Mouse (Mus musculus): ENCODE measurements around the gene Rora. TPM values are rescaled to one million over a fixed set of nuclear protein-coding genes. Genes with fewer than 3 reads are reported as not detected.

Gene Rora
- total and polyA plus RNA-seq, 3 experiments: 39.7 to 94.1 (median 45.9) TPM

GRCm38 (mm10) chr9:69008706-69009105 is 355.1 kb downstream of the Rora start:
- DNase-seq: no peak

- peak; percentile 80 for DNase-seq
Measured at GRCm38 (mm10) chr9:69010886-69011285, 357.3 kb downstream of the Rora start.

- DNase-seq: no peak
Measured at GRCm38 (mm10) chr9:69013186-69013715, 359.7 kb downstream of the Rora start.

DNA sequence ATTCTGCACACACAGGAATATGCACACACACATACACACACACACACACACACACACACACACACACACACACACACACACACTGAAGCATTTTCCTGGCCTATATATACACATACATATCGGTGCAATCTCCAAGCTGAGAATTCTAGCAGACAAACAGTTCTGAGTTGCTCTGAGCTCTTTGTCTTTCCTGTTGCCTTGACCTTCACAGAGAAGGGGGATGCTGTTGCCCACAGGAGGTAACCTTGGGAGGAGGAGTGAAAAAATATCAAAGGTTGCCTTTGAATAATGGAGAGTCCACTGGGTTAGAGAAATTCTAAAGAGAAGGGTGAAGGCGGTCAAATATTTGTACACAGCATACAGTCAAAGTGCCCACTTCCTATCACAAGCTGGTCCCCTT is 360.6 kb downstream of the Rora start:
- DNase-seq: peak; percentile 55

DNA sequence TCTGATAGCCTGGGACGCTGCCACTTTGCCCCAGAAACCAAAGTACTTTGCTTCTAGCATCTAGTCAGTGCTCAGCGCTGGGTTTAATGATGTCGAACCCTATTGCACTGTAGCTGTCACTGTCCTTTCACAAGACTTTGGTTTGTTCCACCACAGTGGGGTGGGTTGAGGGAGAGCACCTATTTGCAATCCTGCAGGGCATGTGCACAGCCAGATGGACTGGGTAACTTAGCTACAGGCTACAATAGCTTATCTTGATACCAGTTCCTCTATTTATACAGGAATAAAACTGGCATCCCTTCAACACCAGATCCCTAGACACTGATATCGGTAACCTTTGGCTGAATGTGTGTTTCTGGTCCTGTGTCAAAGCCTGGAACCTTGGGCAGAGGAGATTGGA is 366.8 kb downstream of the Rora start:
- DNase-seq: no peak

DNA sequence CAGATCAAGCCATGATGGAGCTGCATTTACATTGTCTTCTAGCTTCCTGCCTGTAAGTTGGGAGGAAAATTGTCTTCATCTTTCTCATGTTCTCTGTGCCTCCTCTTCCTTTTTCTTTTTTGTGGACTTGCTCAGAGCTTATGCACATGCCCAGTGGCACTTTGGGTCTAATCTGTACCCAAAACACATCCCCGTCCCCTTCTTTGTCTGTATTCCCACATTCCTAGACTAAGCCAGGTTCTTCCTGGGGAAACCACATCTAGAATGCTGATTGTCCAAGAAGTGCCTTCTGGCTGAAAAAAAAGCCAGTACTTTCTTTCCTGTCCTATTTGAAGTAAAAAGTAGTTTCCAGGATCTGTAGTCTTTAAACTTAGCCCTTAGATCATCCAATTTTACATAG is 367.9 kb downstream of the Rora start:
- no peak for DNase-seq

DNA sequence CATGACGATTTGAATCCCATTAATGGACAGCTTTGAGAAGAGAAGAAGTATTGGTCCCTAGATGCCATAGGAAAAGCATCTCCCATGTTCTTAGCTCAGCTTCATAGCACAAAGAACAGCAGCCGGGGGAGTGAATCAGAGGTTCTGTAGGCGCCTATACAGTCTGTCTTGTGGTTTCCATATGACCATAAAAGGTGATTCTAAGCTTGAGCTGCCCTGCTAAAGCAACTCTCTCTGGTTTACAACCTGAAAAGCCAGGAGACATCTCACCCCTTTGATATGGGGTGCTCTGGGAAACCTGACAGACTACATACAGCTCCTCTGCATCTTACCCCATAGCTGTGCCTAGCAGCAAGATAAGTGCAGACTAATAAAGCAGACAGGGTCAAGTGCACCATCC is 369.7 kb downstream of the Rora start:
- DNase-seq: no peak

GRCm38 (mm10) chr9:69028177-69028576 is 374.6 kb downstream of the Rora start:
- DNase-seq: no peak

DNA sequence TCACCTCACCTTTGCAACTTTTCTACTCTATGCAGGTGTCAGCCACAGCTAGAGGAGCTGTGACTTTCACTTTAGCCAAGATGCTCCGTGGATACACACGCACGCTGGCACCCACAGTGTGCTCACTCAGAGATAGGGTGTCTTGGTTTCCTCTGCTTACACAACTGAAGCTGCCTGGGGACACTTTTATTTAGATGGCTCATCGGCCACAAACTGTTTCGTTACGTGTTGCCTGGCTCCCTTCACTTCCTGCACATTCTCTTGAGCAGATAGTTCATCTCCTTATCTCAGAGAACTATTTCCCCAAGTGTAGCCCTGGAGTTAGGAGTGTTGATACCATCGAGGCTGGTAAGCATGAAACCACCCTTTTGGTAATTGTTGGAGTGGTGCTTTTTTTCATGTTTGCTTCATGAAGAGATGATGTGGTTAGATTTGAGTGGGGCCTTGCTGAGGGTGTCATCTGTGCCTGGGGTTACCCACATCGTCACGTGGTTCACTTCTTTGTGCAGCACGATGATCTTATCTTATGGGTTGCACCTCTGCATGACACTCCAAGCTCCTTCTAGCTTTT is 380.8 kb downstream of the Rora start:
- DNase-seq: no peak

DNA sequence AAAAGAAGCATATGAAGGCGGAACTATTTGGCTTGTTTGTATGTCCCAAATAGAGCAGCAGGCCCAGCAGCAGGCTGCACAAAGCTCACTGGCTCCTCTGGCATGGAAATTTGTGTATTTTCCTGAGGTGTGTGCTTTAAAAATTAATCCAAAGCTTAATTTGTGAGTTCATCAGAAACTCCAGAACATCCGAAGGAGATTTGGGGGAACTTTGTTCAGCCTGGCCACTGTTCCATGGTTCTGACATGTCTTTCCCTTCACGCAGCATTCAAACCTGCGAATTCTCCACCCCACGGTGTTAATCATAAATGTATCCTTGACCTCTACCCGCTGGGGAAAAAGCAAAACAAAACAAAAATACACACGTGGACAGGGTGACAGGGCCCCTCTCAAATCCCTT is 381.9 kb downstream of the Rora start:
- DNase-seq: no peak

DNA sequence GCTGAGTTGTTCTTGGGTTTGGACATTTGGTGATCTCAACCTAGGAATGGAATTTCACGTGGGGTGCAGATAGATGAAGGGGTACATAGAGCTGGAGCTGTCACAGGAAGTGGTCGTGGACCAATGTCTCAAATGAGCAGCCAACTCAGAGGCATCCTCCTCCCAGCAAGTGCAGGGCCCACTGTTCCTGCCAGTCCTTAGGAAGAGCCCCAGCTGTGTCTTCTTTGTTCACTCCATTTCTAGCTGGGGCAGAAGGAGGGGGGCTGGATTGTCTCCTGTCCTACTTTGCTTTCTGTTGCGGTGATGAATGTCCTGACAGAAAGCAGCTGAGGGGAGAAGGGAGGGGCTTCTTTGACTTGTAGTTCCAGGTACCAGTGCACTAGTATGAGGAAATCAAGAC is 382.7 kb downstream of the Rora start:
- no peak for DNase-seq

DNA sequence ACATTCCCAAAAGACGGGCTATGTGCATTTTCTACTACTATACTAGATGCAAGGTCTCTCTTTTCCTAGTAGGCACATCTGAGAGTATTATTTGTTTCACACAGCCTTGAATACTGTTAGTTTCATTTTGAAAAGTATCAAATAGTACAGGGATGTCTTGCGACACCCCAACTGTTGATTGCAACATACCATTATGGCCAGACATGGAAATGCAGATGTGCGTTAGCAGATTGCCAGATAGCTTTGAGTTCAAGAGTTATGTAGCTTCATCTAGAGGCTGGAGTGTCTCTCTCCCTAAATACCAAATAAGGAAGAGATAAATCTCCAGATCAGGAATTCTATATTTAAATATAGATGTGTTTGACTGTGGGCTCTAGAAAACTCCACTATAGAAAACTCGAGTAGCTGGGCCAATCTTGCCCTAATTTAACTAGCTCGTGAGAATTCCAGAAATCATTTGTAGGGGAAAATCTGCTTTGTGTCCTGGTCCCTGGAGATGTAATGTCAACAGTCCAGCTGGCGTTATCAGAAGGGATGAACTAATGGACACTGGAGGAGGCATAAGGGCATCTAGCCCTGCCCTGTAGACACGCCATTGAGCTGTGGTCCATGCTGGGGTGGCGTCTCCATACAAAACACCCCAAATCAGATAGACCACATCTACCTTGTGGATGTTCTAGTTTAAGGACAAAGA is 390.5 kb downstream of the Rora start:
- peak; percentile 56 for DNase-seq

GRCm38 (mm10) chr9:69044614-69045133 is 391.1 kb downstream of the Rora start:
- DNase-seq: no peak

- DNase-seq: no peak
Measured at GRCm38 (mm10) chr9:69045908-69046307, 392.3 kb downstream of the Rora start.

GRCm38 (mm10) chr9:69050856-69051255 is 397.3 kb downstream of the Rora start:
- no peak for DNase-seq

GRCm38 (mm10) chr9:69051890-69052289 is 398.3 kb downstream of the Rora start:
- DNase-seq: no peak

DNA sequence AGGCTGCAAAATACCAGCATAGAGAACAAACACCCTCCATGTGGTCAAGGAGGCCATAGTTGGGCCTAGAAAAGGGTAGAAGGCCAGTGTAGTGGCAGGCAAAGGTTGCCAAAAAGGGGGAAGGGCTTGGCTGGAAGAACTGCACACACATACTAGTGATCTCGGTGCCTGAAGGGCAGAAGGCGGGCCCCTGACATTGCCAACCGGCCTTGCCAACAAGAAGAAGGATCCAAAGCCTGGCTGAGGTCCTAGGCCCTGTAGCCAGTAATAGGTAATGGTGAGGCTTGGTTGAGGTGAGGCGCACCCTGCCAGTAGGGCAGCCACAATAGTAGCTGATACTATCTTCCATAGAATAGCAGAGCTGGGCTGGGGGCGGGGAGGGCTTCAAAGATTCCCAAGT is 401.7 kb downstream of the Rora start:
- DNase-seq: peak; percentile 72

DNA sequence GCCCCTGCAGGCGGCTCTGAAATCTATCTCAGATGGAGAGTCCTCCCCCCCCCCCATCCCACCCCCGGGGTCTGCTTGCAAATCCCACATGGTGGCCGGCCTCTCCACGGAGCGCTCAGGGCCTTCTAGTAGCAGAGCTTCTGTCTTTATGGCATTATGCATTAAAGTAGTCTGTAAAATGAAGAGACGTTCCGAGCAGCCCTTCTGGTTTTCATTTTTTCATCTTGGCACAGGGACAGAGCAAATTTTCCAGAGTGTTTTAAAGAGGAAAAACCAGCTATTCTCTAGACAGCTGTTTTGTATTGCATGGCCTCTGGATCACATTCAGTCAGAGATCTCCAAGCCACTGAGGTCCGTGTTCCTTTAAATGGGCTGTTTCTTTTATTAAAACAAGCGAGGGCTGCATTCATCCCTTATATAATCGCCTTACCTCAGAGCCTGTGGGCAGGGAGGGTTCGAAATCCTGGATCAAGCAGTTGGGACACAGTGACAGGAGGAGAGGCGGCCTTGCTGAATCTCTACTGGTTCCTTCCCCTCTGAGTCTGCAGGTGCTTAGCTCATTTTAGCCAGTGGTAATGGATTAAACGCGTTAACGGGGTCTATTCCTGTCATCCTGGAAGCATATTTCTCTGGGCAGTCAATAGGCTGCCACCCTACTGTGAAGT is 417.7 kb downstream of the Rora start:
- no peak for DNase-seq

- DNase-seq: no peak
Measured at GRCm38 (mm10) chr9:69073271-69073670, 419.7 kb downstream of the Rora start.

DNA sequence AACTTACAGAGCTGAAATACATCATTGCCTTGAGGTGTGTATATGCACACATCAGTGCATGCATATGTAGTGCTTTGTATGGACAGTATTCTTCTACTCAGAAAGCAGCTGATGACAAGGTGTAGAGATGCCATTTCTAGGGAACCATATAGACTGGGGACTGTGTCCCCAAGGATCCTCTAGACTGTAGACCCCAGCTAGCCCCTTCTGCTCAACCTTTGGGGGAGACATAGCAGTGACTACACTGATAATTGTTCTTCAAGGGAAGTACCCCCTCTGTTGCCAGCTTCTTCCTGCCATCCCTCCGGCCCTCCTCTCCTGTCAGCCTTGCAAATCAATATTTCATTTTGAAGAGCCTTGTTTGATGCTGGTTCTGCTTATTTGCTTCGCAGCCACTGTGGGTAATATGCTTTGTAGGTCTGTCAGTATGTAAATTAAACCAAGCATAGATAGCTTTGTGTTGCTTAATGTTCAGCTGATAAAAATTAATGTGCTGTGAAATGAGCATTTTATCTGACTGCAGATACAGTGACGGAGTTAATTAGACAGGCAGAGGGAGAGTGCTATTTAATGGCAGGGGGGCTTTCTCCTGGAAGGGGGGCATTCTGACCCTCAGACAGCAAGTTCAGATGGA is 430.6 kb downstream of the Rora start:
- no peak for DNase-seq

DNA sequence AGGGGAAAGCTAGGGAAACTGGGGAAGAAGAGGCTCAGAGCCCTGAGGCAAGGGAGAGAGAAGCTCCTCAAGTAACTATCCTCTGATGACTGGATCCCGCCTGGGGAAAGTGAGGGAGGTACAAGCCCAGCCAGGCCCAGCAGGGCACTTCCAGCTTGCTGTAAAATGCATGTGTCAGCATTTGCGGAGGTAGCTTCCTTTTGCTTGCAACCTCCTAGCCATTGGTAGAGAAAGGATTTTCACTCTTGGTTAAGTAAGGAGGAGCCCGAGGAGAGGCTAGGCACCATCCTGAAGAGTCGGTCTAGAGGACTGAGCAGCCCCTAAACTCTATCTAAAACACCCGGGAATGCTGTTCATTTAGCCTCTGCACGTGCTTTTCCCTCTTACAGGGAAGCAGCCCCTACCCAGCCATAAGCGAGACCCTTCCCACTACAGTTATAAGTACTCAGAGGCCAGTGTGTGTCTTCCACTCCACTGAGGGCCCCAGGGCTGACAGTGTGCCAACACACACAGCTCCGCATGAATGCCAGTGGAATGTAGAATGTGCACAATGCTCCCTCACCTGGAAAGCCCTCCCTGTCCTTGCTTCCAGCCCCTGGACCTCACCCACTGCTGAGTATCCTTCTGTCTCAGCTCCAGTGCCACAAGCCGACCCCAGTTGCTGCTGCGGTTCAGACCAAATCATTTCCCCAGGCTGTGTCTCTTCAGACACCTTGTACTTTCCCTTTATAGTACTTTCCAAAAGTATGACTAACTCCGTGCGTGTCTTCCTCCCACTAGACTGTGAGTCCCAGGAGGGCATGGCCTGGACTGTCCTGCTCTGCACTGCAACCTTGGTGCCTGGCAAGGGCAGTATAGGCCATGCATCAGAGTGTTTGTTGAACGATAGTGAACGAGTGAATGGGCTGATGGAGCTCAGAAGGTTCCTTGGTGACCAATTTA is 431.4 kb downstream of the Rora start:
- DNase-seq: peak; percentile 69
